Mouse (Mus musculus): ENCODE results near the gene Gm9821.

DNA sequence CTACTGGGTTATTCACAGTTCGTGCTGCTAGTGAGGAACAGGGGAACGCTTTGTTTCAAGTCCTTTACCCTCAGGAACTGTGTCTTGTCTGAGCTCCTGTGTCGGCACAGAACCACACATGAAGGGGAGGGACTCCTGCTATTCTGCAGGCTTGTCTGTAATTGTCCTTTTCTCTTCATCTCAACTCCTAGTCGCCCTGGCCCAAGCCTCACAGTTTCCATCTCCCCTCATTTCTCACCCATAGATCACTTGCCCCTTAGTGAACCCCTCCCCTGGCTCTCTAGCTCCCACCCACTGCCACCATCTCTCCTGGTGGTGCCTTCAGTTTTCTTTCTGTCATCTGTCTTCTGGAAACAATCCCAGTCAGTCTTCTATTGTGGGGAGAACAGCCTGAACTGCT lies 34.7 kb downstream of the Gm9821 start:
- TF ChIP-seq POLR2A (IDR thresholded peaks at IDR 0.05; ENCODE audit: low read depth, low read length) = no peak
- TF ChIP-seq CTCF (IDR thresholded peaks at IDR 0.05; ENCODE audit: extremely low read depth, insufficient read length, insufficient replicate concordance, low read depth, low read length) = no peak
